Mouse (Mus musculus): Measurements from ENCODE around the gene Atg7. TPM values are rescaled to one million over a fixed set of nuclear protein-coding genes. Genes with fewer than 3 reads are reported as not detected.
A peak's percentile ranks its signal among the peaks of the same experiment; 100 is the strongest.

The Atg7 gene
- total RNA-seq, 4 experiments from 2014 or later: 8.2 to 10.4 (median 9.0) TPM

GRCm38 (mm10) chr6:114733681-114734080, 90.8 kb downstream of the Atg7 start:
- peak in 1 of 2 experiments; percentile 24 for DNase-seq (ENCODE audit: low spot score in 2 of 2)

GRCm38 (mm10) chr6:114735054-114735453, 92.2 kb downstream of the Atg7 start:
- no peak for DNase-seq (ENCODE audit: low spot score in 2 of 2)

GRCm38 (mm10) chr6:114736355-114736754, 93.5 kb downstream of the Atg7 start:
- DNase-seq (ENCODE audit: low spot score in 2 of 2): no peak

- no peak for DNase-seq (ENCODE audit: low spot score in 2 of 2)
Measured at GRCm38 (mm10) chr6:114737181-114737580, 94.3 kb downstream of the Atg7 start.

GRCm38 (mm10) chr6:114737931-114738759, 95.2 kb downstream of the Atg7 start:
- DNase-seq (ENCODE audit: low spot score in 2 of 2): no peak

GRCm38 (mm10) chr6:114738760-114739112, 95.8 kb downstream of the Atg7 start:
- DNase-seq (ENCODE audit: low spot score in 2 of 2): no peak

- no peak for DNase-seq (ENCODE audit: low spot score in 2 of 2)
Measured at GRCm38 (mm10) chr6:114742209-114743003, 99.5 kb downstream of the Atg7 start.

- DNase-seq (ENCODE audit: low spot score in 2 of 2): no peak
Measured at GRCm38 (mm10) chr6:114743126-114743525, 100.2 kb downstream of the Atg7 start.

GRCm38 (mm10) chr6:114743845-114744244, 100.9 kb downstream of the Atg7 start:
- DNase-seq (ENCODE audit: low spot score in 2 of 2): no peak

GRCm38 (mm10) chr6:114746439-114746974, 103.6 kb downstream of the Atg7 start:
- DNase-seq (ENCODE audit: low spot score in 2 of 2): no peak

- no peak for DNase-seq (ENCODE audit: low spot score in 2 of 2)
Measured at GRCm38 (mm10) chr6:114748419-114748818, 105.5 kb downstream of the Atg7 start.

GRCm38 (mm10) chr6:114748882-114749281, 106.0 kb downstream of the Atg7 start:
- DNase-seq (ENCODE audit: low spot score in 2 of 2): no peak

GRCm38 (mm10) chr6:114758795-114759194, 115.9 kb downstream of the Atg7 start:
- no peak for DNase-seq (ENCODE audit: low spot score in 2 of 2)

GRCm38 (mm10) chr6:114766314-114766713, 123.4 kb downstream of the Atg7 start:
- DNase-seq (ENCODE audit: low spot score in 2 of 2): peak in 1 of 2 experiments; percentile 43

GRCm38 (mm10) chr6:114767710-114768109, 124.8 kb downstream of the Atg7 start:
- DNase-seq (ENCODE audit: low spot score in 2 of 2): no peak

GRCm38 (mm10) chr6:114770337-114770736, 127.4 kb downstream of the Atg7 start:
- DNase-seq (ENCODE audit: low spot score in 2 of 2): no peak

GRCm38 (mm10) chr6:114771502-114771901, 128.6 kb downstream of the Atg7 start:
- no peak for DNase-seq (ENCODE audit: low spot score in 2 of 2)

- DNase-seq (ENCODE audit: low spot score in 2 of 2): no peak
Measured at GRCm38 (mm10) chr6:114775210-114775609, 132.3 kb downstream of the Atg7 start.

- DNase-seq (ENCODE audit: low spot score in 2 of 2): no peak
Measured at GRCm38 (mm10) chr6:114777872-114778271, 135.0 kb downstream of the Atg7 start.

GRCm38 (mm10) chr6:114778650-114779049, 135.8 kb downstream of the Atg7 start:
- no peak for DNase-seq (ENCODE audit: low spot score in 2 of 2)

- no peak for DNase-seq (ENCODE audit: low spot score in 2 of 2)
Measured at GRCm38 (mm10) chr6:114780583-114780982, 137.7 kb downstream of the Atg7 start.
